Mouse (Mus musculus) liver, adult 2 months (tissue): Measurements from ENCODE around the gene Znrf3.
"Not testable (repeated sequence)": the region's sequence is repeated elsewhere in the genome, so short reads cannot be mapped to it uniquely, and the experiment has no call there.

Source experiments
- CTCF ChIP-seq: fragments of 200-500 bp; IDR thresholded peaks from 2 replicates; pipeline ENCODE4 v1.5.1; 2011; ENCODE audit warnings: low read depth, low read length, control low read depth
- POLR2A ChIP-seq: fragments of 200-500 bp; IDR thresholded peaks from 2 replicates; pipeline ENCODE4 v1.6.1; 2011; ENCODE audit warnings: low read length, control low read depth; ENCODE audit not compliant: insufficient read depth; ENCODE audit errors: extremely low read depth

- TF ChIP-seq CTCF, POLR2A: not testable (repeated sequence)
Measured at GRCm38 (mm10) chr11:5475556-5476118, 31.0 kb upstream of the Znrf3 start.
